Mouse (Mus musculus) hindbrain, embryonic 16.5 days (tissue): ENCODE measurements at regions not wholly inside any gene's neighbourhood (a gene's known extent, or its start where the extent isn't known, plus 50 kb on each side); places are given as distances from the start of the nearest gene placed in this dataset.

Experiments used
- ATAC-seq: fragments of 200-750 bp; cut with Nextera tagmentation; 2 replicates; pipeline ENCODE4 v1.8.0; 2017; ENCODE audit warnings: moderate TSS enrichment, moderate library complexity
- H3K27ac ChIP-seq: fragments of 300-500 bp; sonication (generic); 2 replicates; pipeline ENCODE4 v1.5.1; 2014; ENCODE audit warnings: low read depth, mild to moderate bottlenecking, control low read depth, low read length, moderate library complexity
- H3K27me3 ChIP-seq: fragments of 300-500 bp; sonication (generic); replicated peaks from 2 replicates; pipeline ENCODE4 v1.6.1; 2014; ENCODE audit warnings: low read length; ENCODE audit not compliant: control insufficient read depth, insufficient read depth
- H3K36me3 ChIP-seq: fragments of 300-500 bp; sonication (generic); 2 replicates; pipeline ENCODE4 v1.6.1; 2014; ENCODE audit warnings: mild to moderate bottlenecking, low read length, moderate library complexity, mixed read lengths; ENCODE audit not compliant: control insufficient read depth, insufficient read depth
- H3K4me1 ChIP-seq: fragments of 300-500 bp; sonication (generic); 2 replicates; pipeline ENCODE4 v1.6.1; 2014; ENCODE audit warnings: low read depth, low read length; ENCODE audit not compliant: control insufficient read depth, insufficient read depth
- H3K4me2 ChIP-seq: fragments of 300-500 bp; sonication (generic); 2 replicates; pipeline ENCODE4 v1.6.1; 2014; ENCODE audit warnings: mild to moderate bottlenecking, low read length, control low read depth, moderate library complexity
- H3K4me3 ChIP-seq: fragments of 300-500 bp; sonication (generic); 2 replicates; pipeline ENCODE4 v1.5.1; 2014; ENCODE audit warnings: mild to moderate bottlenecking, low read length, control low read depth, moderate library complexity
- H3K9ac ChIP-seq: fragments of 300-500 bp; sonication (generic); 2 replicates; pipeline ENCODE4 v1.6.1; 2014; ENCODE audit warnings: low read depth, mild to moderate bottlenecking, control low read depth, low read length, moderate library complexity
- H3K9me3 ChIP-seq: fragments of 300-500 bp; sonication (generic); 2 replicates; pipeline ENCODE4 v1.6.1; 2014; ENCODE audit warnings: mild to moderate bottlenecking, low read length, moderate library complexity; ENCODE audit not compliant: control insufficient read depth
- WGBS: fragments of 180-500 bp; shearing (Covaris S2); extraction: QIAGEN DNeasy Blood & Tissue Kit; methylation state at CpG from one replicate; pipeline ENCODE4 v1.1.7; 2014; 5-methylcytosine and 5-hydroxymethylcytosine counted together

- H3K36me3 ChIP-seq = no peaks in the 10 kb centered on the region
- no peak overlapping the region for H3K9ac ChIP-seq
- WGBS = 49% methylated on average over 11 of the region's 11 CpGs
- H3K4me2 ChIP-seq = no peak overlapping the region; the same call in 1 of the 2 replicates
- peak; percentile 74; the same call in 1 of the 2 replicates for ATAC-seq
- no peaks in the 10 kb centered on the region for H3K4me1 ChIP-seq
- no peak overlapping the region for H3K4me3 ChIP-seq
- H3K27me3 ChIP-seq = no peaks in the 10 kb centered on the region
- H3K9me3 ChIP-seq = no peaks in the 10 kb centered on the region
- H3K27ac ChIP-seq = no peak overlapping the region
Measured at GRCm38 (mm10) chr16:73689274-73689673, 722.4 kb downstream of the Robo2 start.

- Histone ChIP-seq H3K9me3 (no peaks in the 10 kb centered on the region), H3K36me3 (no peaks in the 10 kb centered on the region), H3K4me3 (peak overlapping the region; percentile 28; the same call in 1 of the 2 replicates), H3K9ac (peak overlapping the region; percentile 27), H3K4me2 (peak overlapping the region; percentile 45), H3K27me3 (no peaks in the 10 kb centered on the region), H3K27ac (no peak overlapping the region), H3K4me1 (0 out of 2 replicates have a peak, but pooled peaks cover 2% of the 10 kb centered on the region)
- 51% methylated on average over 10 of the region's 10 CpGs for WGBS
- ATAC-seq = peak; percentile 45; the same call in 1 of the 2 replicates
Measured at GRCm38 (mm10) chr16:73679804-73680203, 731.8 kb downstream of the Robo2 start.

GRCm38 (mm10) chr16:73670516-73670915, 741.1 kb downstream of the Robo2 start:
- Histone ChIP-seq H3K27ac (no peak overlapping the region), H3K36me3 (no peaks in the 10 kb centered on the region), H3K27me3 (no peaks in the 10 kb centered on the region), H3K4me3 (no peak overlapping the region), H3K9ac (no peak overlapping the region), H3K9me3 (no peaks in the 10 kb centered on the region), H3K4me1 (no peaks in the 10 kb centered on the region), H3K4me2 (no peak overlapping the region)
- WGBS = 62% methylated on average over 6 of the region's 6 CpGs
- no peak for ATAC-seq

GRCm38 (mm10) chr16:73652976-73653690, 758.5 kb downstream of the Robo2 start:
- no peak overlapping the region for H3K4me2 ChIP-seq
- WGBS = 86% methylated on average over 1 of the region's 1 CpGs
- H3K27ac ChIP-seq = no peak overlapping the region
- H3K4me1 ChIP-seq = no peaks in the 10 kb centered on the region
- H3K27me3 ChIP-seq = no peaks in the 10 kb centered on the region
- H3K9me3 ChIP-seq = no peaks in the 10 kb centered on the region
- no peak for ATAC-seq
- no peaks in the 10 kb centered on the region for H3K36me3 ChIP-seq
- no peak overlapping the region for H3K9ac ChIP-seq
- H3K4me3 ChIP-seq = no peak overlapping the region

- peak overlapping the region; percentile 45 for H3K4me2 ChIP-seq
- no peak overlapping the region for H3K4me3 ChIP-seq
- no peak overlapping the region for H3K27ac ChIP-seq
- H3K36me3 ChIP-seq = no peaks in the 10 kb centered on the region
- peak; percentile 72; the same call in 1 of the 2 replicates for ATAC-seq
- WGBS = 40% methylated on average over 19 of the region's 19 CpGs
- peak overlapping the region; percentile 1; the same call in 1 of the 2 replicates for H3K9ac ChIP-seq
- H3K4me1 ChIP-seq = no peaks in the 10 kb centered on the region; the same call in 1 of the 2 replicates
- H3K9me3 ChIP-seq = no peaks in the 10 kb centered on the region
- no peaks in the 10 kb centered on the region for H3K27me3 ChIP-seq
Measured at GRCm38 (mm10) chr16:73647201-73647782, 764.3 kb downstream of the Robo2 start.

GRCm38 (mm10) chr16:73613017-73613416, 798.6 kb downstream of the Robo2 start:
- no peaks in the 10 kb centered on the region for H3K27me3 ChIP-seq
- ATAC-seq = no peak
- no peak overlapping the region for H3K4me3 ChIP-seq
- no peaks in the 10 kb centered on the region for H3K4me1 ChIP-seq
- H3K9me3 ChIP-seq = no peaks in the 10 kb centered on the region
- 78% methylated on average over 9 of the region's 9 CpGs for WGBS
- no peak overlapping the region for H3K9ac ChIP-seq
- no peaks in the 10 kb centered on the region for H3K36me3 ChIP-seq
- no peak overlapping the region for H3K27ac ChIP-seq
- no peak overlapping the region for H3K4me2 ChIP-seq

- no peak overlapping the region for H3K27ac ChIP-seq
- H3K9ac ChIP-seq = no peak overlapping the region
- 75% methylated on average over 2 of the region's 2 CpGs for WGBS
- H3K4me3 ChIP-seq = no peak overlapping the region
- H3K4me1 ChIP-seq = no peaks in the 10 kb centered on the region
- H3K9me3 ChIP-seq = no peaks in the 10 kb centered on the region
- ATAC-seq = no peak
- H3K4me2 ChIP-seq = no peak overlapping the region
- H3K27me3 ChIP-seq = no peaks in the 10 kb centered on the region
- no peaks in the 10 kb centered on the region for H3K36me3 ChIP-seq
Measured at GRCm38 (mm10) chr16:73591421-73591820, 820.2 kb downstream of the Robo2 start.

- no peak for ATAC-seq
- Histone ChIP-seq H3K9me3 (no peaks in the 10 kb centered on the region), H3K36me3 (no peaks in the 10 kb centered on the region), H3K27me3 (no peaks in the 10 kb centered on the region), H3K27ac (no peak overlapping the region), H3K4me3 (no peak overlapping the region), H3K4me1 (no peaks in the 10 kb centered on the region), H3K4me2 (no peak overlapping the region), H3K9ac (no peak overlapping the region)
- WGBS = 74% methylated on average over 7 of the region's 7 CpGs
Measured at GRCm38 (mm10) chr16:73561216-73561615, 850.4 kb downstream of the Robo2 start.

- 92% methylated on average over 4 of the region's 4 CpGs for WGBS
- no peak overlapping the region for H3K4me2 ChIP-seq
Measured at GRCm38 (mm10) chr16:73556940-73557339, 854.7 kb downstream of the Robo2 start.

More at GRCm38 (mm10) chr16:73556940-73557339, 854.7 kb downstream of the Robo2 start:
- Histone ChIP-seq H3K4me1 (no peaks in the 10 kb centered on the region), H3K9ac (no peak overlapping the region), H3K36me3 (no peaks in the 10 kb centered on the region), H3K27ac (no peak overlapping the region), H3K27me3 (no peaks in the 10 kb centered on the region), H3K9me3 (no peaks in the 10 kb centered on the region), H3K4me3 (no peak overlapping the region)
- no peak for ATAC-seq
